Mouse (Mus musculus): ENCODE data around the gene Pms2. TPM values are rescaled to one million over a fixed set of nuclear protein-coding genes. Genes with fewer than 3 reads are reported as not detected.

Pms2 gene
- polyA plus RNA-seq, 1 experiment from 2014 or later: 19.6 TPM

GRCm38 (mm10) chr5:143906429-143906828 is 3.3 kb upstream of the Pms2 start:
- Histone ChIP-seq H3K27ac (replicated peaks) (no peak overlapping the region), H3K4me1 (peaks cover 44% of the 10 kb centered on the region), H3K4me3 (no peak overlapping the region), H3K9me3 (no peaks in the 10 kb centered on the region), H3K9ac (no peak overlapping the region), H3K36me3 (peaks cover 62% of the 10 kb centered on the region), H3K27me3 (replicated peaks) (no peaks in the 10 kb centered on the region), H3K4me2 (no peak overlapping the region)
- no peak for ATAC-seq (ENCODE audit: extremely low read depth, insufficient number of reproducible peaks, low FRiP score, low TSS enrichment)
- 80% methylated on average over 8 of the region's 8 CpGs for WGBS

DNA sequence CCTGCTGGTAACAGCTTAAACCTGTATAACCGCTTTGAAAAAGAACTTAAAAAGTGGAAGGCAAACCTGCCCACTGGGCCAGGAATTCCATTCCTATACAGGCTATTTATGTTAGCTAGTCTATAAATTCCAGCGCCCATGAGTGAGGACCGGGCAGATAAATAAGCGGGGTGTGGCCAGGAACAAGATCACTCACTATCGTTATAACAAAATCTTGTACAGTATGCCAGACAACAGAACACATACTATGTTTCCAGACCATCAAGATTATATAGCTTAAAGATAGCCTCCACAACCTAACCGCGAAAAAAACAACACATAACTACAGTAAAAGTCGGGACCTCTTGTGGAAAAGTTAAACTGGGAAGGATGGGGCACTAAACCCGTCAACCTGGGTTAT is 838 bp upstream of the Pms2 start:
- H3K4me2 ChIP-seq: peak overlapping the region; percentile 87
- ATAC-seq (ENCODE audit: extremely low read depth, insufficient number of reproducible peaks, low FRiP score, low TSS enrichment): no peak
- H3K27ac ChIP-seq (replicated peaks): peak overlapping the region; percentile 85
- H3K36me3 ChIP-seq: peaks cover 42% of the 10 kb centered on the region
- peak overlapping the region; percentile 84 for H3K9ac ChIP-seq
- no peaks in the 10 kb centered on the region for H3K27me3 ChIP-seq (replicated peaks)
- peak overlapping the region; percentile 80 for H3K4me3 ChIP-seq
- no peaks in the 10 kb centered on the region for H3K9me3 ChIP-seq
- 3% methylated on average over 9 of the region's 9 CpGs for WGBS
- H3K4me1 ChIP-seq: peaks cover 42% of the 10 kb centered on the region

GRCm38 (mm10) chr5:143916221-143916620 is 6.5 kb downstream of the Pms2 start:
- Histone ChIP-seq H3K27ac (replicated peaks) (no peak overlapping the region), H3K27me3 (replicated peaks) (no peaks in the 10 kb centered on the region), H3K4me1 (no peaks in the 10 kb centered on the region), H3K9ac (no peak overlapping the region), H3K9me3 (no peaks in the 10 kb centered on the region), H3K4me3 (no peak overlapping the region), H3K4me2 (no peak overlapping the region), H3K36me3 (peaks cover 71% of the 10 kb centered on the region)
- 89% methylated on average over 9 of the region's 9 CpGs for WGBS
- ATAC-seq (ENCODE audit: extremely low read depth, insufficient number of reproducible peaks, low FRiP score, low TSS enrichment): no peak

GRCm38 (mm10) chr5:143917418-143917817 is 7.7 kb downstream of the Pms2 start:
- H3K36me3 ChIP-seq: peaks cover 80% of the 10 kb centered on the region
- H3K4me3 ChIP-seq: no peak overlapping the region
- H3K4me1 ChIP-seq: no peaks in the 10 kb centered on the region
- no peak overlapping the region for H3K27ac ChIP-seq (replicated peaks)
- H3K9me3 ChIP-seq: no peaks in the 10 kb centered on the region
- no peak for ATAC-seq (ENCODE audit: extremely low read depth, insufficient number of reproducible peaks, low FRiP score, low TSS enrichment)
- H3K4me2 ChIP-seq: no peak overlapping the region
- no peak overlapping the region for H3K9ac ChIP-seq
- H3K27me3 ChIP-seq (replicated peaks): no peaks in the 10 kb centered on the region
- 56% methylated on average over 5 of the region's 5 CpGs for WGBS

GRCm38 (mm10) chr5:143918120-143918519 is 8.4 kb downstream of the Pms2 start:
- no peaks in the 10 kb centered on the region for H3K27me3 ChIP-seq (replicated peaks)
- no peak overlapping the region for H3K4me3 ChIP-seq
- H3K9me3 ChIP-seq: no peaks in the 10 kb centered on the region
- 85% methylated on average over 3 of the region's 3 CpGs for WGBS
- no peaks in the 10 kb centered on the region for H3K4me1 ChIP-seq
- peaks cover 87% of the 10 kb centered on the region for H3K36me3 ChIP-seq
- no peak overlapping the region for H3K9ac ChIP-seq
- H3K27ac ChIP-seq (replicated peaks): no peak overlapping the region
- no peak overlapping the region for H3K4me2 ChIP-seq
- ATAC-seq (ENCODE audit: extremely low read depth, insufficient number of reproducible peaks, low FRiP score, low TSS enrichment): no peak

DNA sequence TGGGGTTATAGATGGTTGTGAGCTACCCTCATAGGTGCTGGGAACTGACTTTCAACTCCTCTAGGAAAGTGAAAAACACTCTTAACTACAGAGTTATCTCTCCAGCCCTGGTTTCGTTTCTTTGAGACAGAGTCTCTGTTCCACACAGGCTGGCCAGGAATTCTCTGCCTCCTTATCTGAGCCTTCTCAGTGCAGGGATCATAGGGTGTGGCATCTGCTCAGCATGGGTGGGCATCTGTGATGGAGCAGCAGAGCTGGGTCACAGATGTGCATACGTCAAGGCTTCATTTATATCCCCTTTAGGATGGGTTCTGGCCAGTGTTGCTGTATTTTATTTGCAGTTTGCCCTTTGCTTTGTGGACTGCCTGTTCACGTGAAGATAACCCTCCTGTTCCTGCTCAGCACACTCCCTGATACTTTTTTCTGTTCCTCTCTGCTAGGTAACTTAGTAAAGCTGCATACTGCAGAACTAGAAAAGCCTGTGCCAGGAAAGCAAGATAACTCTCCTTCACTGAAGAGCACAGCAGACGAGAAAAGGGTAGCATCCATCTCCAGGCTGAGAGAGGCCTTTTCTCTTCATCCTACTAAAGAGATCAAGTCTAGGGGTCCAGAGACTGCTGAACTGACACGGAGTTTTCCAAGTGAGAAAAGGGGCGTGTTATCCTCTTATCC is 15.2 kb downstream of the Pms2 start:
- H3K4me1 ChIP-seq: no peaks in the 10 kb centered on the region
- no peaks in the 10 kb centered on the region for H3K9me3 ChIP-seq
- ATAC-seq (ENCODE audit: extremely low read depth, insufficient number of reproducible peaks, low FRiP score, low TSS enrichment): no peak
- no peak overlapping the region for H3K4me3 ChIP-seq
- WGBS: 60% methylated on average over 6 of the region's 6 CpGs
- H3K4me2 ChIP-seq: no peak overlapping the region
- no peaks in the 10 kb centered on the region for H3K27me3 ChIP-seq (replicated peaks)
- H3K36me3 ChIP-seq: peaks cover 95% of the 10 kb centered on the region
- no peak overlapping the region for H3K9ac ChIP-seq
- no peak overlapping the region for H3K27ac ChIP-seq (replicated peaks)

GRCm38 (mm10) chr5:143927875-143928274 is 18.1 kb downstream of the Pms2 start, which contains the start of gene Gm42421:
Gm42421 (plus strand) TSS chr5:143928175.
- H3K4me1 ChIP-seq: no peaks in the 10 kb centered on the region
- H3K4me2 ChIP-seq: no peak within 1 kb of the TSS
- H3K27ac ChIP-seq (replicated peaks): no peak within 1 kb of the TSS
- no peak within 1 kb of the TSS for H3K4me3 ChIP-seq
- H3K9me3 ChIP-seq: no peaks in the 10 kb centered on the region
- WGBS: 92% methylated on average over 8 of the region's 8 CpGs
- peaks cover 94% of the 10 kb centered on the region for H3K36me3 ChIP-seq
- no peaks in the 10 kb centered on the region for H3K27me3 ChIP-seq (replicated peaks)
- ATAC-seq (ENCODE audit: extremely low read depth, insufficient number of reproducible peaks, low FRiP score, low TSS enrichment): no peak
- no peak within 1 kb of the TSS for H3K9ac ChIP-seq

DNA sequence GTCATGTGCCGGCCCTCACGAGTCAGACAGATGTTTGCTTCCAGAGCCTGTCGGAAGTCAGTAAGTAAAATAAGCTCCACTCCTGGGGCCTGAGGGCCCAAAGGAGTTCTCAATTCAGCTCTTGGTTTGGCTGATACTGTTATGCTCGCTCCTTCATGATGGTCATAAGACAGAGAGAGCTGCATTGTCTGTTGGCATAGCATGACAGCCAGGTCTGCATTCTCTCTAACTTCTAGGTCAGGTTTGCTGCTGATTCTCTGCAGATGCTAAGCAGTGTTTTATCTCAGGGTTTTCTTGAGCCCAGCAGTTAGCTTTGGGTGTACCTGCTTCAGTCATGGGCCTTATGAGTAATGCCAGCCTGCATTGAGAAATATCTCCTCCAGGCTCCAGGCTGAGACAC is 19.5 kb downstream of the Pms2 start:
- ATAC-seq (ENCODE audit: extremely low read depth, insufficient number of reproducible peaks, low FRiP score, low TSS enrichment): no peak
- 89% methylated on average over 4 of the region's 4 CpGs for WGBS
- no peaks in the 10 kb centered on the region for H3K27me3 ChIP-seq (replicated peaks)
- no peaks in the 10 kb centered on the region for H3K9me3 ChIP-seq
- H3K4me3 ChIP-seq: no peak overlapping the region
- H3K4me1 ChIP-seq: no peaks in the 10 kb centered on the region
- H3K27ac ChIP-seq (replicated peaks): no peak overlapping the region
- H3K36me3 ChIP-seq: peaks cover 79% of the 10 kb centered on the region
- H3K9ac ChIP-seq: no peak overlapping the region
- no peak overlapping the region for H3K4me2 ChIP-seq

DNA sequence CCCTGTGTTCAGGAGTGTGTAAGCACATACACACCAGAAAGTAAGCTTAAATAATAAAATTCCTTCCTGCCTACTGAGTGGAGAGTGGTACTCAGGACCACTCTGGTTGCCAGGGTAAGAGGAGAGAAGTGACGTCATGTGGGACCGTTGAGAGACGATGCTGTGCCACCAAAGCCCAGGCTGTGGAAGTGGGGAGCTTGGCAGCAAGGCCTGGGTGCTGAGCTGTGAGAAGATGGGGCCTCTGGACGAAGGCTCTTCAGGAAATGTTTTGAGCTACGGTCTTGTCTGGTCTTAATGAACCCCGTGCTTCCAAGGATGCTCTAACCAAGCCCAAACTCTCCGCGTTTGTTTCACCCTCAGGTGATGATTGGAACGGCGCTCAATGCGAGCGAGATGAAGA is 20.9 kb downstream of the Pms2 start:
- peaks cover 66% of the 10 kb centered on the region for H3K36me3 ChIP-seq
- no peak overlapping the region for H3K27ac ChIP-seq (replicated peaks)
- 93% methylated on average over 12 of the region's 12 CpGs for WGBS
- H3K4me3 ChIP-seq: no peak overlapping the region
- H3K4me2 ChIP-seq: no peak overlapping the region
- no peak for ATAC-seq (ENCODE audit: extremely low read depth, insufficient number of reproducible peaks, low FRiP score, low TSS enrichment)
- no peaks in the 10 kb centered on the region for H3K4me1 ChIP-seq
- no peak overlapping the region for H3K9ac ChIP-seq
- H3K27me3 ChIP-seq (replicated peaks): no peaks in the 10 kb centered on the region
- H3K9me3 ChIP-seq: no peaks in the 10 kb centered on the region

DNA sequence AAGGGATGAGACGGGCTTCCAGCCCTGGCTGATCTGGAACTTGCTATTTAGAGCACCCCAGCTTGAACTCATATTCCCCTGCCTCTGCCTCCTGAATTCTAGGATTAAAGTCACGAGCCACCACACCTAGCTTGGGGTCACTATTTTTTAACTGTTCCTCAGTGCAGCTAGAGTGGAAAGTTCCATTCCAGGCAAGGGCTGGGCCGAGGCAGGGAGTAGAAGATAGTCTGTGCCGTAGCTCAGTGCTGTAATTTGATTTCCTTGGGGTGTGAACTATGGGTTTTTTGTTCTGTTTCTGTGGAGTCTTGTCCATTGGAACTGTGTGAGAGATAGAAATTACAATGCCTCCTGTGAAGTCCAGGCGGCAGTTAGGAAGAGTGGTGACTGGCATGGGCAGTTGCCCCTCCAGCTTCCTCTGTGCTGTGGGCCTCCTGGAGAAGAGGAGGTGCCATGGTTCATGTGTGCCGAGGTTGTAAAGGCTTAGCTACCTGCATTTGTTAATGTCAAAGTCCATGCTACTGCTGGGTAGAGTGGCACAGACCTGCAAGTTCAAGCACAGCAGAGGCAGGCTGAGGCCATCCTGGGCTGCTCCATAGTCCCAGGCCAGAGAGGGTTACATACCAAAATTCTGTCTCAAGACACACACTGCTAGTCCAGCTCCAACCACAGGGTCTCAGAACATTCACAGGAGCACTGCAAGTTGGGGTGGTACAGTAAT is 22.3 kb downstream of the Pms2 start:
- WGBS: 76% methylated on average over 6 of the region's 6 CpGs

GRCm38 (mm10) chr5:143932831-143933230 is 23.1 kb downstream of the Pms2 start, which contains the start of gene Rsph10b:
Rsph10b (plus strand) TSS chr5:143933035.
- 22% methylated on average over 8 of the region's 8 CpGs for WGBS
- Histone ChIP-seq H3K9me3 (no peaks in the 10 kb centered on the region), H3K27ac (replicated peaks) (no peak within 1 kb of the TSS), H3K4me1 (peaks cover 3% of the 10 kb centered on the region; the same call in 1 of the 2 replicates), H3K4me3 (no peak within 1 kb of the TSS), H3K27me3 (replicated peaks) (no peaks in the 10 kb centered on the region), H3K9ac (no peak within 1 kb of the TSS), H3K36me3 (peaks cover 46% of the 10 kb centered on the region), H3K4me2 (no peak within 1 kb of the TSS)
- ATAC-seq (ENCODE audit: extremely low read depth, insufficient number of reproducible peaks, low FRiP score, low TSS enrichment): no peak

More for the DNA sequence above, 22.3 kb downstream of the Pms2 start:
- H3K4me1 ChIP-seq: peaks cover 3% of the 10 kb centered on the region; the same call in 1 of the 2 replicates
- H3K36me3 ChIP-seq: peaks cover 52% of the 10 kb centered on the region
- H3K4me2 ChIP-seq: no peak overlapping the region
- no peak overlapping the region for H3K27ac ChIP-seq (replicated peaks)
- H3K9ac ChIP-seq: no peak overlapping the region
- no peak overlapping the region for H3K4me3 ChIP-seq
- H3K27me3 ChIP-seq (replicated peaks): no peaks in the 10 kb centered on the region
- H3K9me3 ChIP-seq: no peaks in the 10 kb centered on the region
- ATAC-seq (ENCODE audit: extremely low read depth, insufficient number of reproducible peaks, low FRiP score, low TSS enrichment): no peak

Measured in heart, embryonic 13.5 days (tissue).